Mouse (Mus musculus): ENCODE measurements around the gene Ift122.

GRCm38 (mm10) chr6:115838745-115839144, 14.5 kb upstream of the Ift122 start:
- TF ChIP-seq GATA1 (IDR thresholded peaks at IDR 0.05; ENCODE audit: borderline replicate concordance, low read length) = no peak
- TF ChIP-seq FLI1 (IDR thresholded peaks at IDR 0.05; ENCODE audit: low read length) = no peak
